Mouse (Mus musculus) spleen, adult 2 months (tissue): Measurements from ENCODE around the gene Tvp23a.

Source experiments
- CTCF ChIP-seq: fragments of 200-500 bp; IDR thresholded peaks from 2 replicates; pipeline ENCODE4 v1.5.1; 2011; ENCODE audit warnings: mild to moderate bottlenecking, inconsistent platforms; ENCODE audit not compliant: insufficient read depth, insufficient read length, insufficient replicate concordance; ENCODE audit errors: extremely low read depth
- POLR2A ChIP-seq: fragments of 200-500 bp; IDR thresholded peaks from 2 replicates; pipeline ENCODE4 v1.6.1; 2011; ENCODE audit warnings: low read depth, low read length, inconsistent platforms

DNA sequence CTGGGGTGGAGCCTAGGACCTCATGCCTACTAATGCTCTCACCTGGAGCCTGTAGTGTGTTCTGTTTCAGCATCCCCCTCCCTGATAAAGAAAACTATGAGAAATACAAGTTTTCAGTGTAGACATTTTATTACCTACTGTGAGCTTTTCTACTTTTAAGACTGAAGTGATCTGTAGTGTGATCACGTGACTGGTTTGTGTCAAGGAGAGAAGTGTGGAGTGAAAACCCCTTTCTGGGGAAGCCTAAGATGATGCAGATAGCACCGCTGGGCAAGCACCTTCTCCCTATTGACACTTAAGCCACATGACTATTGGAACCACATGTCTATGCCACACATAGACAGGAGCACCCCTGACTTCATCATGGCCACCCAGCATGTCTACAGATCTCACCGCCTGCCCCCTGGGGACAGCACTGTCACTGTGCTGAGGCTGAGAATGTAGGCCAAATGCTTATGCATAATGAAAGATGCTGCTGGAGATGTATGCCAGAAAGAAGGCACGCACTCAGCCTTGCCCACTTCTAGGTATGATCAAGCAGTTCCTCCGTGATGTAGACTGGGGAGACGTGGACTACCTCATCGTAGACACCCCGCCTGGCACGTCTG is 26.6 kb downstream of the Tvp23a start:
- TF ChIP-seq CTCF = no peak
- TF ChIP-seq POLR2A = no peak
